Mouse (Mus musculus) heart, embryonic 14.5 days (tissue): Measurements from ENCODE around the gene Me3. TPM values are rescaled to one million over a fixed set of nuclear protein-coding genes. Genes with fewer than 3 reads are reported as not detected.
A peak's percentile ranks its signal among the peaks of the same experiment; 100 is the strongest.

ENCODE experiments used
- ATAC-seq: fragments of 200-750 bp; cut with Nextera tagmentation; 2 replicates; pipeline ENCODE4 v1.8.0; 2017; ENCODE audit warnings: low read depth, moderate TSS enrichment; ENCODE audit not compliant: insufficient number of reproducible peaks, insufficient read depth, low FRiP score
- H3K27ac ChIP-seq, 2 experiments: fragments of 200-500 bp in 1 of 2; fragments of 300-500 bp in 1 of 2; sonication (generic) in 1 of 2; replicated peaks in 1 of 2; 2 replicates each; pipeline ENCODE4 v1.5.1; 2012 to 2014; ENCODE audit warnings: low read depth in 2 of 2, low read length in 2 of 2, control low read depth in 1 of 2, mild to moderate bottlenecking in 1 of 2, mixed read lengths in 1 of 2; ENCODE audit not compliant: control insufficient read depth in 1 of 2, insufficient read depth in 1 of 2
- H3K27me3 ChIP-seq: fragments of 300-500 bp; sonication (generic); 2 replicates; pipeline ENCODE4 v1.6.1; 2014; ENCODE audit warnings: mild to moderate bottlenecking, low read length, control low read depth; ENCODE audit not compliant: control insufficient read depth, insufficient read depth
- H3K36me3 ChIP-seq: fragments of 300-500 bp; sonication (generic); 2 replicates; pipeline ENCODE4 v1.6.1; 2014; ENCODE audit warnings: mild to moderate bottlenecking, control low read depth, low read length, mixed read lengths; ENCODE audit not compliant: control insufficient read depth, insufficient read depth
- H3K4me1 ChIP-seq, 2 experiments: fragments of 200-500 bp in 1 of 2; fragments of 300-500 bp in 1 of 2; sonication (generic) in 1 of 2; 2 replicates each; pipeline ENCODE4 v1.6.1; 2012 to 2014; ENCODE audit warnings: low read length in 2 of 2, control low read depth in 1 of 2, mixed read lengths in 1 of 2; ENCODE audit not compliant: control insufficient read depth in 2 of 2, insufficient read depth in 2 of 2
- H3K4me2 ChIP-seq: fragments of 300-500 bp; sonication (generic); 2 replicates; pipeline ENCODE4 v1.6.1; 2014; ENCODE audit warnings: mild to moderate bottlenecking, low read length
- H3K4me3 ChIP-seq, 2 experiments: fragments of 200-500 bp in 1 of 2; fragments of 300-500 bp in 1 of 2; sonication (generic) in 1 of 2; 2 replicates each; pipeline ENCODE4 v1.5.1; 2012 to 2014; ENCODE audit warnings: low read length in 2 of 2, mild to moderate bottlenecking in 2 of 2, control low read depth in 1 of 2, low read depth in 1 of 2, moderate library complexity in 1 of 2; ENCODE audit not compliant: control insufficient read depth in 1 of 2, insufficient read depth in 1 of 2
- H3K9ac ChIP-seq: fragments of 300-500 bp; sonication (generic); 2 replicates; pipeline ENCODE4 v1.6.1; 2014; ENCODE audit warnings: mild to moderate bottlenecking, low read length
- H3K9me3 ChIP-seq: fragments of 300-500 bp; sonication (generic); 2 replicates; pipeline ENCODE4 v1.6.1; 2016; ENCODE audit warnings: low read length, control low read depth; ENCODE audit not compliant: control insufficient read depth
- WGBS: fragments of 180-500 bp; shearing (Covaris S2); extraction: QIAGEN DNeasy Blood & Tissue Kit; methylation state at CpG from one replicate; pipeline ENCODE4 v1.1.7; 2014; 5-methylcytosine and 5-hydroxymethylcytosine counted together
- polyA plus RNA-seq: library from polyadenylated mRNA; unstranded; fragments of >200 nt; fragmentation: Nextera tagmentation; extraction: Ambion mirVana; gene quantifications from 2 replicates; pipeline ENCODE4 v1.2.1, GENCODE M21; 2014

Gene Me3
- polyA plus RNA-seq, 1 experiment from 2014 or later, result 6.7 TPM

DNA sequence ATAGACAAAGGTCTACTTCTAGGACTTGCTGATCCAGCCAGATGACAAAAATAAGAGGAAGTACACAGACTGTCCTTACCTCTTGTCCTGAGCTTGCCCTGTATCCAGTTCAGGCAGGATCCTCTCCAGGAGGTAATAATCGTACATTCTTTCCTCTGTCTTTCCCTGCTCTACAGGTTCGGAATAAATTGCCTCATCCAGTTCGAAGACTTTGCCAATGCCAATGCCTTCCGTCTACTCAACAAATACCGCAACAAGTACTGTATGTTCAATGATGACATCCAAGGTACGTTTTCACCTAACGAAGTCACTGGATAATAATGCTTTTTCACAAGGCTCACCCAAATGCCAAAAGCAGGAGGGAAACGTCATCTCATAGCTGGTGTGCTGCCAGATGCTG is 201.3 kb downstream of the Me3 start:
- 89% methylated on average over 8 of the region's 8 CpGs for WGBS
- H3K4me3 ChIP-seq, result no peak overlapping the region

DNA sequence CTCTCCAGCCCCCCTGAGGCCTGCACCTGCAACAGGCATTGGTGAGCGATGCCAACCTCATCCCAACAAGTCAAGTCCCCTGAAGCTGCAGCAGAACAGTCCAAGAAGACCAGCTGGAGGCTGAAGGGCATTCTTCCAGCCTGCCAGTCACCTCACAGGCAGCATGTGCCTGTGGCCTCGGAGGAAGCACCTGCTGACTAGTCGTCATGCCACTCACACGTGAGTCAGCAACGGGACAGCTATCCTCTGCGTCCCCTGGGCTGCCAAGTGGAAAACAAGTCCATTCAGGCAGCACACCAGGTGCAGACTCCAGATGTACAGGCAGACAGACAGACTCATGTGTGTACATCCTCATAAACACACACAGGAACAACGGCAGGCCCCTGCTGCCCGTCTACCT is 203.4 kb downstream of the Me3 start:
- Histone ChIP-seq H3K4me2 (no peak overlapping the region), H3K4me1 (peaks cover 6 to 8% of the 10 kb centered on the region in 2 experiments; a peak in 3 of 4 replicates), H3K9ac (no peak overlapping the region), H3K36me3 (no peaks in the 10 kb centered on the region), H3K27ac (no peak overlapping the region), H3K9me3 (no peaks in the 10 kb centered on the region), H3K4me3 (no peak overlapping the region), H3K27me3 (no peaks in the 10 kb centered on the region)
- WGBS, result 75% methylated on average over 8 of the region's 8 CpGs
- ATAC-seq, result no peak

More for the DNA sequence above, 201.3 kb downstream of the Me3 start:
- Histone ChIP-seq H3K36me3 (no peaks in the 10 kb centered on the region), H3K27me3 (no peaks in the 10 kb centered on the region), H3K27ac (no peak overlapping the region), H3K4me2 (no peak overlapping the region), H3K4me1 (peaks cover 6 to 8% of the 10 kb centered on the region in 2 experiments; a peak in 3 of 4 replicates), H3K9ac (no peak overlapping the region), H3K9me3 (no peaks in the 10 kb centered on the region)
- ATAC-seq, result no peak

DNA sequence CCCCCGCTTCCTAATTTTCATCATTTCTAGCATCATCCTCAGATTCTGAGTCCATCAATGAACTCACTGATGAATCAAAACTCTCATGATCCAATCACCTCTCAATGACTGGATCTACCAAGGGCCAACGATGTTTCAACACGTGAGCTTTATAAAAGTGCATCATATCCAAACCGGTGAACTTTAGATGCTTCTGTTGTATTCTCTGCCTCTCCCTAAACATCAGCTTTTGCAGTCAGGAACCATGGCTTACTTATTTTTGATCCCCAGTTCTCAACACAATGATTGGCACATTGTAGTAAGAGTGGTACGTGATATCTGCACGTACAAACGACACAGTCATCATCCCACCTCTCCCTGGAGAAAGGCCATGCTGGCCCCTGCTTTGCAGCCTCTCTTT is 204.5 kb downstream of the Me3 start:
- no peak for ATAC-seq
- no peaks in the 10 kb centered on the region for H3K36me3 ChIP-seq
- peaks cover 6 to 8% of the 10 kb centered on the region in 2 experiments; a peak in 3 of 4 replicates for H3K4me1 ChIP-seq
- H3K27me3 ChIP-seq, result no peaks in the 10 kb centered on the region
- H3K9me3 ChIP-seq, result no peaks in the 10 kb centered on the region
- 87% methylated on average over 7 of the region's 7 CpGs for WGBS
- H3K4me2 ChIP-seq, result no peak overlapping the region
- H3K27ac ChIP-seq, result no peak overlapping the region
- H3K4me3 ChIP-seq, result no peak overlapping the region
- H3K9ac ChIP-seq, result no peak overlapping the region

- Histone ChIP-seq H3K9ac (no peak overlapping the region), H3K4me2 (no peak overlapping the region), H3K4me3 (no peak overlapping the region), H3K36me3 (no peaks in the 10 kb centered on the region), H3K9me3 (no peaks in the 10 kb centered on the region), H3K27ac (no peak overlapping the region), H3K27me3 (no peaks in the 10 kb centered on the region), H3K4me1 (peaks cover 6 to 8% of the 10 kb centered on the region in 2 experiments; a peak in 3 of 4 replicates)
- 25% methylated on average over 4 of the region's 4 CpGs for WGBS
- no peak for ATAC-seq
Observed at GRCm38 (mm10) chr7:89837841-89838240, 205.6 kb downstream of the Me3 start.

- Histone ChIP-seq H3K4me1 (peaks cover 6 to 8% of the 10 kb centered on the region in 2 experiments; a peak in 3 of 4 replicates), H3K4me3 (no peak overlapping the region), H3K9ac (no peak overlapping the region), H3K9me3 (no peaks in the 10 kb centered on the region), H3K27ac (no peak overlapping the region), H3K4me2 (no peak overlapping the region), H3K27me3 (no peaks in the 10 kb centered on the region), H3K36me3 (no peaks in the 10 kb centered on the region)
- ATAC-seq, result no peak
- WGBS, result 66% methylated on average over 8 of the region's 8 CpGs
Observed at GRCm38 (mm10) chr7:89839721-89840120, 207.5 kb downstream of the Me3 start.

DNA sequence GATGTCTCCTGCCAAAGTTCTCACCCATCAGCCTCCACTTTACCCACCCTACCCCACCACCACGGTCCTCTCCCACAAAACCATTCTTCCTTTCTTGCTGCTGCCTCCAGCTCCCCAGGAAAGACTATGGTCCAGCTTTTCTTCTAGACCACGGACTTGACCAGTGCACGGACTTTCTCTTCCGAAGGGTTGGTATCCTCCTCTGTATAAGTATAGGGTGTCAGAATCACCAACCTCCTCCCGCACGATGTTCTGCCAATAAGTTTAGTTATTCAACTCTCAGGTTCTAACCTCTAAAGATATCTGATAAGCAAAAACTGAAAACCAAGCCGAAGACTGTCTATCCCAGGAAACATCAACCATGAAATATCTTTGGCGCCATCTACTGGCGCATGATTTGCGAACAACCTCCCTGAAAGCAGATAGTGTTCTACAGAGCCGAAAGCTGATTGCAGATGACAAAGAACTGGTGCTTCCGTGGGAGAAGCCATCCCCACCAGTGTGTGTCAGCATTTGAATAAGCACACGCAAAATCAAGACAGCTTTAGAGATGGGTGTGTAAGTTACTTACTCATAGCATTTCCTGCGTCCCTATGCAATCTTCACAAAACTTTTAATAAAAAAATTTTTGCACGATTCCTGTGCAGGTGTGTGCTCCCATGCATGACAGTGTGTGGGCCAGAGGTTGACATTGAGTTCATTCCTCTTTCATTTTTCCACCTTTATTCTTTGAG is 209.6 kb downstream of the Me3 start:
- H3K4me3 ChIP-seq, result no peak overlapping the region
- peaks cover 6 to 8% of the 10 kb centered on the region in 2 experiments; a peak in 3 of 4 replicates for H3K4me1 ChIP-seq
- 30% methylated on average over 15 of the region's 15 CpGs for WGBS
- peak overlapping the region; percentile 37; the same call in 1 of the 2 replicates for H3K4me2 ChIP-seq
- H3K9me3 ChIP-seq, result no peaks in the 10 kb centered on the region
- H3K27me3 ChIP-seq, result no peaks in the 10 kb centered on the region
- no peak overlapping the region for H3K9ac ChIP-seq
- ATAC-seq, result no peak
- H3K27ac ChIP-seq, result no peak overlapping the region
- no peaks in the 10 kb centered on the region for H3K36me3 ChIP-seq

DNA sequence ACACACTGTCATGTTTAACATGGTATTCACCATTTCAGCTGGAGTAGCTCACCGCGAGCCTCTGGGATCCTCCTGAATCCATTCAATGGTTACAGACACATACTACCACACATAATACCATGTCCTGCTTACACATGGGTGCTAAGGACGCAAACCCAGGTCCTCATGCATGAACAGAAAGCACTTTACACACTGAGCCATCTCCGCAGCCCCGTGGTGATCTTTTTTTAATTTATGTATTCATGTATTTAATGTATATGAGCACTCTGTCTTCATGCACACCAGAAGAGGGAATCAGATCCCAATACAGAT is 210.2 kb downstream of the Me3 start:
- no peaks in the 10 kb centered on the region for H3K36me3 ChIP-seq
- ATAC-seq, result no peak
- H3K4me1 ChIP-seq, result peaks cover 6 to 8% of the 10 kb centered on the region in 2 experiments; a peak in 3 of 4 replicates
- H3K9me3 ChIP-seq, result no peaks in the 10 kb centered on the region
- H3K4me3 ChIP-seq, result no peak overlapping the region
- no peak overlapping the region for H3K9ac ChIP-seq
- no peak overlapping the region for H3K4me2 ChIP-seq
- H3K27ac ChIP-seq, result no peak overlapping the region
- H3K27me3 ChIP-seq, result no peaks in the 10 kb centered on the region
- 91% methylated on average over 5 of the region's 5 CpGs for WGBS

DNA sequence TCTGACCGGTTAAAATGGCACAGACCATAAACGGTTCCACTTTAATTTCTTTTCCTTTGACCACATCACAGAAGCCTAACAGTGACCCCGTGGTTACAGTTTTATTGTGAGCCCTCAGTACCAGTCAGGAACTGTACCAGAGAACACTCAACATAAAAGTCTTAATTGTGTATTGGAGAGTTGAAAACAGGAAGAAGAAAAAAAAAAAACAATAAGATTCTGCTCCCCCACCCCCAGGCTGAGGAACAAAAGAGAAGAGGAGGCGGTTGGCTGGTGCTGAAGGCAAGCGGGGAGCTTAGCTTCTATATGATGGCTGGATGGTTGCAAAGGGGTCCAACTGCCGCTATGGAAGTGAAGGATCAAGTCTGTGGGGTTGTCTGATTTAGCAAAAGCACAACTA is 210.9 kb downstream of the Me3 start:
- H3K27me3 ChIP-seq, result no peaks in the 10 kb centered on the region
- no peak overlapping the region for H3K27ac ChIP-seq
- WGBS, result 62% methylated on average over 6 of the region's 6 CpGs
- ATAC-seq, result no peak
- peaks cover under 1 to 2% of the 10 kb centered on the region in 2 experiments; a peak in 1 of 4 replicates for H3K4me1 ChIP-seq
- H3K4me3 ChIP-seq, result no peak overlapping the region
- H3K9me3 ChIP-seq, result no peaks in the 10 kb centered on the region
- H3K9ac ChIP-seq, result no peak overlapping the region
- H3K36me3 ChIP-seq, result no peaks in the 10 kb centered on the region
- no peak overlapping the region for H3K4me2 ChIP-seq
